Comparison of ENCODE assay signal across 16 mouse cellular contexts in genomic region chr2:171636837-171637236, GRCm38 (mm10).
"Had no signal": no experiment of that assay in that cellular context is flagged by ENCODE, and none has a peak within 500 bp of the region (broad histone marks: within the 10 kb centered on the region; RNA-seq: fewer than 3 reads in every experiment).

No protein-coding gene starts in this region.

- H3K4me1 ChIP-seq: liver, embryonic 13.5 days; megakaryocyte, embryonic 14.5 days; stomach, embryonic 15.5 days had no signal

- H3K9ac ChIP-seq: liver, embryonic 13.5 days; midbrain, embryonic 12.5 days; stomach, embryonic 15.5 days had no signal

- H3K4me2 ChIP-seq: liver, embryonic 13.5 days; midbrain, embryonic 12.5 days; stomach, embryonic 15.5 days had no signal

- ATAC-seq: intestine, postnatal 0 days; lung, postnatal 0 days had no signal

- H3K27me3 ChIP-seq: liver, embryonic 13.5 days; megakaryocyte, embryonic 14.5 days; midbrain, embryonic 12.5 days; stomach, embryonic 15.5 days had no signal

- H3K4me3 ChIP-seq: layer of hippocampus, adult 2 months; liver, embryonic 13.5 days; megakaryocyte, embryonic 14.5 days; midbrain, embryonic 12.5 days; stomach, embryonic 15.5 days had no signal

- DNase-seq: kidney, adult 2 months; kidney, postnatal 14 days; kidney, postnatal 4 days; layer of hippocampus, adult 9-11 months; liver, embryonic 13.5 days; lung, adult 2 months; retina, postnatal 1 day; right cerebral cortex, postnatal 25 days; spleen, adult 18-20 months; thymus, postnatal 25 days had no signal

- H3K27ac ChIP-seq: layer of hippocampus, adult 2 months; liver, embryonic 13.5 days; midbrain, embryonic 12.5 days; stomach, embryonic 15.5 days had no signal

- H3K9me3 ChIP-seq: midbrain, embryonic 12.5 days; stomach, embryonic 15.5 days had no signal

- H3K36me3 ChIP-seq: liver, embryonic 13.5 days; midbrain, embryonic 12.5 days; stomach, embryonic 15.5 days had no signal
